Mouse (Mus musculus): ENCODE results near the gene Gm38431. TPM values are rescaled to one million over a fixed set of nuclear protein-coding genes. Genes with fewer than 3 reads are reported as not detected.

The Gm38431 gene
- total RNA-seq, 2 experiments from 2014 or later, result 2.2 to 4.2 TPM

DNA sequence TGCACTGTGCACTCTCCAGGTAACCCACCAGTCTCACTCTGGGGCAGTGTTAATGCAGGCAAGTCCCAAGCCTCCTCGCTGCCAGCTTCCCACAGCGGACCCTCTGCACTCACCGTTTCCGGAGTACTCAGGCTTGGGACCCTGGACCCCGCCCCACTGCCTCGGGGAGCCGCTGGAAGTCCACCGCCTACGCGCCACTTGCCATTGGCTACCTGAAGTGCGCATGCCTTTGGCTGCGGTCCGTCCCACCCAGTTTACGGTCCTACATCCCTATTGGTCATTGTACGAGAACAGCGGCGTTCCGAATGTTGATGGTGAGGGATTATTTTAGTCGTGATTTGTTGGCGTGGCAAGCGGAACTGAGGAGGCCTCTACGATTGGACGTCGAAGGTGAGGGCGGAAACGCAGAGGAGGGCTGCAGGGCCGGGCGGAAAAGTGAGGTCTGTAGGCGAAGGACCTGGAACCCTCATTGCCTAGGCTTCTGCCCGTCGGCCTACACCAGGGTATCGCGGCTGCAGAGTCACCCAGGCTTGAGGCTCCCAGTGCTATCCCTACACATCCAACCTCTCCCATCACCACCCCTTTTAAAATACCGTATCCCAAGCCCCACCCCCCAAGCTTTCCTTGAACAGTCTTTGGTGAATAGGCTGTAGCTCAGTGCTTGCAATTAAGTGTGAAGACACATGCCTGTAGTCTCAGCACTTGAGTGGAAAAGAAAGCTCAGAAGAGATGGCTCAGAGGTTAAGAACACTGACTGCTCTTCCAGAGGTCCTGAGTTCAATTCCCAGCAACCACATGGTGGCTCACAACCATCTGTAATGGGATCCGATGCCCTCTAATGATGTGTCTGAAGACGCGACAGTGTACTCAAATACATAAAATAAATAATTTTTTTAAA, 39.5 kb upstream of the Gm38431 start, which contains the start of gene Tyk2:
Gene Tyk2, minus strand, starts transcription at position 185 of the 898 bp plus-strand sequence.
- DNase-seq (ENCODE audit: extremely low spot score in 1 of 2, low spot score in 2 of 2), result peak; percentile 86 to 89
- H3K4me3 ChIP-seq, result peak within 1 kb of the TSS; percentile 79
- peak within 1 kb of the TSS; percentile 48; the same call in 1 of the 2 replicates for H3K27ac ChIP-seq
- intact Hi-C loops (cut with DNase I), result loop anchor here (2.0 kb wide), 1 partner anchor 59 kb away; the partner anchor contains the start of genes Fdx1l and Gm49373
- TF ChIP-seq CTCF (IDR thresholded peaks at IDR 0.05), result no peak

DNA sequence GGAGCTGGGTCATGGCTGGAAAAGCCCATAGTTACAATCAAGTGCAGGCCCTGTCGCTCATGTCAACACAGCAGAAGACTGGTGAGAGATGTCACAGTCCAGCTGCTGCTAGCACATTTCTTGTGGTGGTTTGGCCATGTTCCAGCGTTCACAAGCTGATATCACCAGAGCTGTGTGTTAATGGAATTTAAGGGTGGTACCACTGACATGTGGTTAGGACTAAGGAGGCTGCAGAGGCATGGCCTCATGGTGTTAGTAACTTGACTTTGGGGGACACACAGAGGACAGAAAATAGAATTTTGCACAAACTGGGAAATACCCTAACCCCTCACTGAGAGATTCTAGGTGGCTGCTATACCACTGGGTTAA, 34.4 kb upstream of the Gm38431 start:
- intact Hi-C loops (cut with DNase I), result no loop called here
- Histone ChIP-seq H3K27ac (no peak overlapping the region), H3K4me3 (no peak overlapping the region)
- no peak for TF ChIP-seq CTCF (IDR thresholded peaks at IDR 0.05)
- DNase-seq (ENCODE audit: extremely low spot score in 1 of 2, low spot score in 2 of 2), result no peak

DNA sequence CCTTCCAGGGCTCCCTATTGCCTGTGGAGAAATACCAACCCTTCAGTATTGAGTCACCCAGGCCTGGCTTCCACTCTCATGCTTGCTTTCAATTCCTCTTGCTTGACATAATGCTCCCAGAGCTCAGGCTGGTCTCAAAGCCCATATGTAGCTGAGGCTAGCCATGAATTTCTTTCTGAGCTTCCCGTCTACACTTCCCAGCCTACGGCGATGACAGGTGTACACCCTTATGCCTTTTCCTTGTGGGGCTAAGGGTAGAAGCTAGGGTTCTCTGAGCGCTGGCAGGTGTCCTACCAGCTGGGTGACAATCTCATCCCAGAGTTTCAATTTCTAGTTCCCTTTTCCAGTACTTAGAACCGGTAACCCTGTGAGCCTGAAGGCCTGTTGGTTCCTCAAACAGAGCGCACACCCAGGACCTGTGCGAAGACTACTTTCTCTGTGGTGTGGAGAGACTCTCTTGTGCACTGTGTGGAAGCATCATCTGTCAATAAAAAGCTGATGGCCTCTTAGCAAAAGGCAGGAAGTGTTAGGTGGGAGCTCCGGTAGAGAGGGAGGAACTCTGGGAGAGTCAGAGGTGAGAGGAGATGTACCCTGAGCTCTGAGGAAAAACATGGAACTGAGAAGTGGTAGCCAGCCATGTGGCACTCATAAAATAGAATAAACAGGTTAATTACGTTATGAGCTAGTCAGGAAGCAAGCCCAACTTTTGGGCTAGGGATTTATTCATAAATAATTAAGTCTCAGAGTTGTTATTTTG, 33.9 kb upstream of the Gm38431 start:
- no peak overlapping the region for H3K27ac ChIP-seq
- intact Hi-C loops (cut with DNase I), result no loop called here

DNA sequence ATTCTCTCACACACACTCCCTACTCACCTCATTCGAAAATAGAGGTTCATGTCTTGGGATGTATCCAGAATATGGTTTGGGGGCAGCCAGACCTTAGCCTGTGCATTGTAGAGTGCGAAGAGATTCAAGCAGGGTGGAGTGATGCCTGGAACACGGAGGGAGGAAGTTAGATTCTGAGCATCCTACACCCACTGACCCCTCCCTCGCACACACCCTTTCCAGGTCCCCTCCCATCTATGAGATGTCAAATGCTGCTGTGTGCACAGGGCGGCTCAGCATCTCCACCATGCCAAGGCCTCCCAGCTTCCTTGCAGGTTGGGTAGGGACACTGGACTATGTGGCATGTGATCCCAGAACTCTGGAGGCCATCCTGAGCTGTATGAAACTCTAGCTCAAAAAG, 33.0 kb upstream of the Gm38431 start:
- TF ChIP-seq CTCF (IDR thresholded peaks at IDR 0.05), result no peak
- Histone ChIP-seq H3K27ac (no peak overlapping the region), H3K4me3 (no peak overlapping the region)
- no peak for DNase-seq (ENCODE audit: extremely low spot score in 1 of 2, low spot score in 2 of 2)
- intact Hi-C loops (cut with DNase I), result no loop called here

More for the DNA sequence above, 33.9 kb upstream of the Gm38431 start:
- no peak overlapping the region for H3K4me3 ChIP-seq
- no peak for DNase-seq (ENCODE audit: extremely low spot score in 1 of 2, low spot score in 2 of 2)
- TF ChIP-seq CTCF (IDR thresholded peaks at IDR 0.05), result no peak

DNA sequence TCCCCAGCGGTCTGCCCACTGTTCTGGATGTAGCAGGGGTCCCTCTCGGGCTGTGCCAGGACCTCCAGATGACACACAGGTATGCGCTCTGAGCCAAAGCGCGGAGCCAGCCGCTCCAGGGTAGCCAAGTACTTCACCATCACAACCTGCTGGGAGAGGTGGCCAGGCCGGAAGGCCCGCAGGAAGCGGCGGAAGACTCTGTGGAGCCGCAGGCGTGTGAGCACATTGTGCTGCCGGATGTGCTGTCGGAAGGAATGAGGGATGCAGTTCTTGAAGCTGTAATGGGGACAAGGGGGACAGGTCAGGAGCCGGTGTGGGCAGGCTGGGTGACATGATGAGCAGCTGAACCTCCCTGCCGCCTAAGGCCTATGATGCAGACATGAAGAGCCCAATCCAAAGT, 29.7 kb upstream of the Gm38431 start:
- TF ChIP-seq CTCF (IDR thresholded peaks at IDR 0.05), result no peak
- H3K4me3 ChIP-seq, result no peak overlapping the region
- no peak overlapping the region for H3K27ac ChIP-seq
- no peak for DNase-seq (ENCODE audit: extremely low spot score in 1 of 2, low spot score in 2 of 2)
- intact Hi-C loops (cut with DNase I), result no loop called here

DNA sequence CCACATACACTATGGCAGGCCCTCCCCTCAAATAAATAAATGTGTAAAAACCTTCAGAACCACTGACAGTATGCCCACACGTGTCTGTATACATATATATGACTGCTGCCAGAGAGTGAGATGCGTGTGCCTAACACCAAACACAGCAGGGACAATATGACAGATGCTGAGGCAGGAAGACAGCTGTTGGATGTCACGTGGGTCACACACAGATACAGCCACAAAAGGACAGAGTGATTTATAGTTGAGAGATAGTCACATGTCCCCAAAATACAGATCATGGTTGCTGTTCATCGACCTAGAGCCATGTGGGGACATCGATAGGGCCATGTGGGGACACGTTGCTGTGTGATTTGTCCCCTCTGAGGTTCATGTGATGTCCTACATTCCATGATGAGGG, 25.3 kb upstream of the Gm38431 start:
- Histone ChIP-seq H3K27ac (no peak overlapping the region), H3K4me3 (no peak overlapping the region)
- no peak for TF ChIP-seq CTCF (IDR thresholded peaks at IDR 0.05)
- intact Hi-C loops (cut with DNase I), result no loop called here
- DNase-seq (ENCODE audit: extremely low spot score in 1 of 2, low spot score in 2 of 2), result no peak

DNA sequence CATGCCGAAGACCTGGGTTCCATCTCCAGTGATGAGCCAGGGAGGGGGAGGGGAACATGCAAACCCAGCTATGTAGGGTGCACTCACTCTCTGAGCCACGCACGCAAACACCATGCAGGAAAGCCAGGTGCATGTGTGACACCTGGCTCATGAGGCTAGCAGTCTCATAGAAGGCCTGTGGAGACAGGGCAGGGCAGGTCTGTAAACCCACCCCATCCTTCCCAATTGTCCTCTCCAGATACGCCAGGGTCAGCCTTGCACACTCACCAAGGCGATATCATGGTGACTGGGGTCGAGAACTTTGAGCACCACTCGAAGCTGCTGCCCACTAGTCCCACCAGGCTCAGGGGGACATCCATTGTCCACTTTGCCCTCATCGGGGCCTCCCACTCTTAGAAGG, 23.3 kb upstream of the Gm38431 start:
- intact Hi-C loops (cut with DNase I), result no loop called here

GRCm38 (mm10) chr9:21114190-21114589, 22.4 kb upstream of the Gm38431 start:
- intact Hi-C loops (cut with DNase I), result no loop called here
- no peak overlapping the region for H3K4me3 ChIP-seq
- no peak for TF ChIP-seq CTCF (IDR thresholded peaks at IDR 0.05)
- DNase-seq (ENCODE audit: extremely low spot score in 1 of 2, low spot score in 2 of 2), result no peak
- no peak overlapping the region for H3K27ac ChIP-seq

More for the DNA sequence above, 23.3 kb upstream of the Gm38431 start:
- H3K27ac ChIP-seq, result no peak overlapping the region
- no peak for TF ChIP-seq CTCF (IDR thresholded peaks at IDR 0.05)
- no peak overlapping the region for H3K4me3 ChIP-seq
- DNase-seq (ENCODE audit: extremely low spot score in 1 of 2, low spot score in 2 of 2), result no peak

GRCm38 (mm10) chr9:21113751-21114150, 22.0 kb upstream of the Gm38431 start:
- intact Hi-C loops (cut with DNase I), result no loop called here
- no peak for DNase-seq (ENCODE audit: extremely low spot score in 1 of 2, low spot score in 2 of 2)
- TF ChIP-seq CTCF (IDR thresholded peaks at IDR 0.05), result no peak

DNA sequence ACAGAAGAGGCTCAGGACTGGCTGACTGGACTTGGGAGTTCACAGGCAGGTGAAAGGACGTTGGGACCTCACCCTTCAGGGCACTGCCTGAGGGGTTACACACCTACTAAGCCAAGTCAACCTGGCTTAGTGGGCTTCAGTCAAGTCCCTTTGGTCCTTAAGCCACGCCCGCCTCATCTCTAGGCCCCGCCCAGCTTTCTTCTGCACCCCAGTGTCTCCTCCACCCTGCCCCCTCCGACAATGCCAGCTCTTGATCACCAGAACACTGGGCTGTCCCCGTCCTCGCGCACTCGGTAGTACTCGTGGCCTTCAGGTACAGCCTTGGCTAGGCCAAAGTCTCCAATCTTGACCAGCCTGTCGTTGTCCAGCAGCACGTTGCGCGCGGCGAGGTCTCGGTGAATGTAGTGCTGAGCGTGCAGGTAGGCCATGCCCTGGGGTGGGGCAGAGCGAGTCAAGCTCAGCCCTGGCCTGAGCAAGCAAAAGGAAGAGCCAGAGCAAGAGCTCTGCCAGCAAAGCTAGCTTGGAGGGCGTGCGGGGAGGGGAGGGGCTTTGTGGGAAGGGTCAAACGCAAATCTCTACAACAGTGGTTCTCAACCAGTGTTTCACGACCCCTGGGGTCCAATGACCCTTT, 15.9 kb upstream of the Gm38431 start:
- H3K4me3 ChIP-seq, result no peak overlapping the region
- H3K27ac ChIP-seq, result no peak overlapping the region
- intact Hi-C loops (cut with DNase I), result no loop called here
- TF ChIP-seq CTCF (IDR thresholded peaks at IDR 0.05), result no peak
- DNase-seq (ENCODE audit: extremely low spot score in 1 of 2, low spot score in 2 of 2), result no peak

More at GRCm38 (mm10) chr9:21113751-21114150, 22.0 kb upstream of the Gm38431 start:
- Histone ChIP-seq H3K4me3 (no peak overlapping the region), H3K27ac (no peak overlapping the region)

- no peak for TF ChIP-seq CTCF (IDR thresholded peaks at IDR 0.05)
- Histone ChIP-seq H3K27ac (no peak overlapping the region; the same call in 1 of the 2 replicates), H3K4me3 (no peak overlapping the region)
- no peak for DNase-seq (ENCODE audit: extremely low spot score in 1 of 2, low spot score in 2 of 2)
- intact Hi-C loops (cut with DNase I), result no loop called here
These were observed 14.2 kb upstream of the Gm38431 start for GRCm38 (mm10) chr9:21105760-21106564.
